Mouse (Mus musculus): Measurements from ENCODE around the gene Actr2.

DNA sequence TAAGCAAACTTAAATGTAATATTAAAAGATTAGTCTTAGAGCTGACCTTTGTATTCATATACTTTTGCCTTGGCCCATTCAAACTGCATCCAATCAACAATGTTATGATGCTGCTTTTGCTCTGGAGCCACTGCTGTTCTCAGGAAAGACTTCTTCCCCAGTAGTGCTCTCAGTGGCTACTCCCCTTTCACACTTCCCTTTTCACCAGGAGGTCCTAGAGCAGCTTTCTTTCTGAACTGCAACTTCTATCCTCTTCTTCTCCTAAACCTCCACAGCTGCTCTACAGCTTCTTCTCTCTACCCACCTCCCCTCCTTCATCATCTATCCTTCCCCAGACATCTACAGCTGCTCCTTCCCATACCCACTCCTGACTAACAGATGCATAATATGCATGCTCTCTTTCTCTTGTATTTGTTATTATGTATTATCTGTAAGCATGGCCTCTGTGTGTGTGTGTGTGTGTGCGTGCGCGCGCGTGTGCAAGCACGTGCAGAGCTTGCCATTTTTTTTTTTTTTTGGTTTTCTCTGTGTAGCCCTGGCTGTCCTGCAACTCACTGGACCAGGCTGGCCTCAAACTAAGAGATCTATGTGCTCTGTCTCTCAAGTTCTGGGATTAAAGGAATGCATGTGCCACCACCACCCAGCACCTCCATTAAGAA lies 44.2 kb downstream of the Actr2 start:
- TF ChIP-seq CTCF (IDR thresholded peaks at IDR 0.05; ENCODE audit: low read depth, low read length): no peak
- no peak for TF ChIP-seq POLR2A (IDR thresholded peaks at IDR 0.05; ENCODE audit: insufficient read depth, low read length)
- no peak for TF ChIP-seq EP300 (IDR thresholded peaks at IDR 0.05; ENCODE audit: insufficient read depth, low read depth, low read length)

Measured in ES-Bruce4 (cell line).